In the genomic region with DNA sequence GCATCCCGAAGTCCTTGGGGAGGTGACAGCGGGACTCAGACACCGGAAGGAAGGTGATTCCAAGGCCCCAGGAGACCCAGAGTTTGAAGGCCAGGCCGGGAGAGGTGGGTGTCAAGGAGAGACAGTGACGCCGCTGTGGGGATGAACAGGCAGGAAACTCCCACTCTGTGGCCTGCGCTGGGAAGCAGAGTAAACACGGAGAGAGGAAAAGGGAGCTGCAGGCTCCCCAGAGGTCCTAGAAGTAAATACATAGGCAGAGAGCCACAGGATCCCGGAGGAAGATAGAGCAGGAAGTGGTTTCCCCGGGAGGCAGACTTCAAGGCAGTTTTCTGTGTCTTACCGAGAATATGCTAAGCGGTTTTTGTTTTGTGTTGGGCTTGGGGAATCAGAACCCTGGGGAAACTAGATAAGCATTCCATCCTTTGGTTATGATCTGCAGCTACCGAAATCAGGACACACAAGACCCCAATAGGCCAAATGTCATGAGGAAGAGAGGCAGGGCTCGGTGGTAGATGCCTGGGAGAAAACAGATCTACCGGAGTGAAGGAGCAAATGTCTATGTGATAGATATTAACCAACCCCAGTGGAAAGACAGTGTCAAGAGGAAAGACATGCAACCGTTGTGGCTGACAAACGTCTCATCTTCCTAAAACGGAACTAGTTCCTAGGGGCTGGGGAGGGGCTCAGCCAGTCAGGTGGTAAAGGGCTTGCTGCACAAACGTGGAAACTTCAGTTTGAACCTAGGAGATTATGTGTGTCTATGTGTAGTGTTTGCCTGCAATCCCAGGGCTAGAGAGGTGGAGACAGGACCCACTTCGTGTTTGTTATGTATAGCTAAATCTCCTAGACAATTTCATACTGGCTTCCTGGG, we compare ENCODE assay signal across 8 mouse cellular contexts. TPM values are rescaled to one million over a fixed set of nuclear protein-coding genes. Genes with fewer than 3 reads are reported as not detected.
A peak's percentile ranks its signal among the peaks of the same experiment; 100 is the strongest.
DNase-seq lines count a peak whose midpoint lies in the region; ATAC-seq and TF ChIP-seq lines count a peak whose summit lies in the region.

No protein-coding gene starts in this region.

- no peak for DNase-seq in CH12.LX (ENCODE audit: extremely low read depth)
- peak; percentile 47 for DNase-seq in adrenal gland, postnatal 10 days
- peak; percentile 63 for DNase-seq in heart, postnatal 0 days (ENCODE audit: low spot score)
- peak; percentile 46 for DNase-seq in limb, embryonic 10.5 days (ENCODE audit: low spot score)
- no peak for DNase-seq in T-cell, adult 2 months (ENCODE audit: low spot score)
- DNase-seq in cerebellum, adult 8-10 months: no peak

- no peaks in the 10 kb centered on the region for H3K9me3 ChIP-seq in CH12.LX (replicated peaks; ENCODE audit: low read length)
- H3K9me3 ChIP-seq in heart, postnatal 0 days (replicated peaks; ENCODE audit: control insufficient read depth, low read length): no peaks in the 10 kb centered on the region
- H3K9me3 ChIP-seq in limb, embryonic 10.5 days (replicated peaks): no peaks in the 10 kb centered on the region

- H3K36me3 ChIP-seq in CH12.LX (replicated peaks in 1 of 2; ENCODE audit: control insufficient read depth in 1 of 2, insufficient read depth in 1 of 2, low read length in 1 of 2): peaks cover 0 to 3% of the 10 kb centered on the region in 2 experiments
- no peaks in the 10 kb centered on the region for H3K36me3 ChIP-seq in heart, postnatal 0 days (replicated peaks; ENCODE audit: control insufficient read depth, insufficient read depth, low read length)
- no peaks in the 10 kb centered on the region for H3K36me3 ChIP-seq in limb, embryonic 10.5 days

- in situ Hi-C loops in CH12.LX (cut with MboI; ENCODE audit: low pct_ligation_motif_present, low pct_unique_long_range_greater_than_20kb, low sequenced_read_pairs): no loop called here

- H3K27me3 ChIP-seq in CH12.LX (replicated peaks): peaks cover 1% of the 10 kb centered on the region
- H3K27me3 ChIP-seq in heart, postnatal 0 days (ENCODE audit: control insufficient read depth, insufficient read depth, low read length): no peaks in the 10 kb centered on the region
- no peaks in the 10 kb centered on the region for H3K27me3 ChIP-seq in limb, embryonic 10.5 days (ENCODE audit: low read depth, poor library complexity, severe bottlenecking)

- WGBS in heart, postnatal 0 days: 25% methylated on average over 20 of the region's 20 CpGs
- WGBS in limb, embryonic 10.5 days: 26% methylated on average over 20 of the region's 20 CpGs

- dilution Hi-C loops in CH12.LX (cut with MboI; ENCODE audit: extremely low pct_ligation_motif_present, extremely low pct_unique_long_range_greater_than_20kb, low sequenced_read_pairs): no loop called here

- TF ChIP-seq CTCF in CH12.LX (conservative IDR thresholded peaks at IDR 0.05 in 1 of 2, IDR thresholded peaks at IDR 0.05 in 1 of 2; ENCODE audit: low read depth in 2 of 2, low read length in 2 of 2): no peak
- TF ChIP-seq CTCF in heart, postnatal 0 days (IDR thresholded peaks at IDR 0.05; ENCODE audit: low read depth): no peak

- peak overlapping the region; percentile 89 for H3K9ac ChIP-seq in CH12.LX (ENCODE audit: insufficient read depth, low read depth)
- H3K9ac ChIP-seq in heart, postnatal 0 days (replicated peaks; ENCODE audit: low read depth, low read length): no peak overlapping the region; the same call in 1 of the 2 replicates

- peak overlapping the region; percentile 65 to 79 (median 76) for H3K4me3 ChIP-seq in CH12.LX (replicated peaks in 1 of 3; ENCODE audit: low read depth in 2 of 3, low read length in 2 of 3, poor library complexity in 1 of 3)
- H3K4me3 ChIP-seq in heart, postnatal 0 days (ENCODE audit: low read depth, low read length): peak overlapping the region; percentile 20
- peak overlapping the region; percentile 44 for H3K4me3 ChIP-seq in limb, embryonic 10.5 days

- TF ChIP-seq RAD21 in CH12.LX (IDR thresholded peaks at IDR 0.05; ENCODE audit: low read depth, low read length): no peak

- TF ChIP-seq EP300 in CH12.LX (IDR thresholded peaks at IDR 0.05; ENCODE audit: low read length): peak; percentile 19; the same call in 1 of the 2 replicates
- TF ChIP-seq EP300 in heart, postnatal 0 days (IDR thresholded peaks at IDR 0.05; ENCODE audit: low read depth): peak; percentile 70; the same call in 1 of the 2 replicates

- peaks cover 0 to 15% of the 10 kb centered on the region in 2 experiments; a peak in 2 of 4 replicates for H3K4me1 ChIP-seq in CH12.LX (ENCODE audit: control insufficient read depth in 1 of 2, insufficient read depth in 2 of 2)
- H3K4me1 ChIP-seq in heart, postnatal 0 days (ENCODE audit: control insufficient read depth, insufficient read depth): 0 out of 2 replicates have a peak, but pooled peaks cover 11% of the 10 kb centered on the region
- H3K4me1 ChIP-seq in limb, embryonic 10.5 days: peaks cover 14% of the 10 kb centered on the region

- peak overlapping the region; percentile 88 for H3K4me2 ChIP-seq in CH12.LX (ENCODE audit: insufficient read depth, low read depth, poor library complexity, severe bottlenecking)
- H3K4me2 ChIP-seq in heart, postnatal 0 days (ENCODE audit: low read depth, low read length): peak overlapping the region; percentile 46

- no peak for TF ChIP-seq POLR2A in CH12.LX (IDR thresholded peaks at IDR 0.05; ENCODE audit: low read depth, low read length)

- peak; percentile 79 for ATAC-seq in heart, postnatal 0 days (ENCODE audit: insufficient read depth, low read depth)
- ATAC-seq in megakaryocyte-erythroid progenitor cell, adult 5-6 weeks (replicated peaks; ENCODE audit: low FRiP score, low TSS enrichment, poor library complexity, severe bottlenecking): peak; percentile 34; the same call in 1 of the 2 replicates
- no peak for ATAC-seq in erythroid progenitor cell, adult 5-6 weeks (replicated peaks; ENCODE audit: low FRiP score, poor library complexity, severe bottlenecking)

- no peaks in the 10 kb centered on the region for H3K79me2 ChIP-seq in CH12.LX (replicated peaks; ENCODE audit: control insufficient read depth, extremely low read depth, insufficient read depth, poor library complexity, severe bottlenecking)

- H3K27ac ChIP-seq in CH12.LX (ENCODE audit: insufficient read depth, low read depth): peak overlapping the region; percentile 43; the same call in 1 of the 2 replicates
- peak overlapping the region; percentile 82 for H3K27ac ChIP-seq in heart, postnatal 0 days (ENCODE audit: low read depth)
- peak overlapping the region; percentile 81 for H3K27ac ChIP-seq in limb, embryonic 10.5 days

RNA-seq across cellular contexts. Expression of a gene that starts 17.7 kb away (rescaled TPM):
- total RNA-seq in CH12.LX (2012; rRNA removed) (not detected in 2 replicates), CH12.LX (2014; rRNA removed) (not detected in 2 replicates)
- polyA plus RNA-seq in CH12.LX (2012; ENCODE audit: insufficient read length, low read depth): not detected in 2 replicates
- total RNA-seq in adrenal gland, postnatal 10 days (2021): 1 to 10 TPM in 1 of 2 experiments, under 1 TPM in 1; 0.57 to 1.9 TPM
- total RNA-seq in heart, postnatal 0 days (2014; rRNA removed; ENCODE audit: low replicate concordance): not detected in 2 replicates
- polyA plus RNA-seq in heart, postnatal 0 days (2015; fragmentation: Nextera tagmentation; extraction: Ambion mirVana): not detected in 2 replicates
- polyA plus RNA-seq in limb, embryonic 10.5 days (2016; fragmentation: Nextera tagmentation; extraction: Ambion mirVana): 1.2 TPM in 1 of 2 replicates, not detected in the other
- total RNA-seq in megakaryocyte-erythroid progenitor cell, adult 5-6 weeks (2014; fragmentation: Nextera tagmentation): not detected in 2 replicates
- total RNA-seq in megakaryocyte-erythroid progenitor cell, adult 5-6 weeks (2017): not detected in 2 replicates
- total RNA-seq in erythroid progenitor cell, adult 5-6 weeks (2015; ENCODE audit: low replicate concordance): not detected in 2 replicates
- not detected in 2 replicates for total RNA-seq in erythroid progenitor cell, adult 5-6 weeks (2017; ENCODE audit: low replicate concordance)

RNA-seq across cellular contexts. Expression of a gene that starts 20.2 kb away (rescaled TPM):
- total RNA-seq in CH12.LX (2012; rRNA removed) (58.4 and 66.9 TPM in 2 replicates), CH12.LX (2014; rRNA removed) (69.2 and 72.1 TPM in 2 replicates)
- polyA plus RNA-seq in CH12.LX (2012; ENCODE audit: insufficient read length, low read depth): 74.2 and 88.0 TPM in 2 replicates
- 100 to 1,000 TPM; 130 to 145 TPM for total RNA-seq in adrenal gland, postnatal 10 days (2021)
- 236 and 368 TPM in 2 replicates for total RNA-seq in heart, postnatal 0 days (2014; rRNA removed; ENCODE audit: low replicate concordance)
- 105 and 107 TPM in 2 replicates for polyA plus RNA-seq in heart, postnatal 0 days (2015; fragmentation: Nextera tagmentation; extraction: Ambion mirVana)
- 40.3 and 41.6 TPM in 2 replicates for polyA plus RNA-seq in limb, embryonic 10.5 days (2016; fragmentation: Nextera tagmentation; extraction: Ambion mirVana)
- 166 and 176 TPM in 2 replicates for total RNA-seq in megakaryocyte-erythroid progenitor cell, adult 5-6 weeks (2014; fragmentation: Nextera tagmentation)
- total RNA-seq in megakaryocyte-erythroid progenitor cell, adult 5-6 weeks (2017): 89.2 and 171 TPM in 2 replicates
- 101 and 133 TPM in 2 replicates for total RNA-seq in erythroid progenitor cell, adult 5-6 weeks (2015; ENCODE audit: low replicate concordance)
- 108 and 151 TPM in 2 replicates for total RNA-seq in erythroid progenitor cell, adult 5-6 weeks (2017; ENCODE audit: low replicate concordance)

RNA-seq across cellular contexts. Expression of a gene that starts 39.5 kb away (rescaled TPM):
- not detected in 2 replicates for total RNA-seq in CH12.LX (2012; rRNA removed)
- total RNA-seq in CH12.LX (2014; rRNA removed): not detected in 2 replicates
- polyA plus RNA-seq in CH12.LX (2012; ENCODE audit: insufficient read length, low read depth): 0.09 and 0.10 TPM in 2 replicates
- total RNA-seq in adrenal gland, postnatal 10 days (2021): under 1 TPM in 1 of 2 experiments, not detected in 1; 0.63 TPM
- 0.43 and 0.76 TPM in 2 replicates for total RNA-seq in heart, postnatal 0 days (2014; rRNA removed; ENCODE audit: low replicate concordance)
- not detected in 2 replicates for polyA plus RNA-seq in heart, postnatal 0 days (2015; fragmentation: Nextera tagmentation; extraction: Ambion mirVana)
- polyA plus RNA-seq in limb, embryonic 10.5 days (2016; fragmentation: Nextera tagmentation; extraction: Ambion mirVana): 0.59 and 0.98 TPM in 2 replicates
- total RNA-seq in megakaryocyte-erythroid progenitor cell, adult 5-6 weeks (2014; fragmentation: Nextera tagmentation): 0.98 TPM in 1 of 2 replicates, not detected in the other
- 0.15 TPM in 1 of 2 replicates, not detected in the other for total RNA-seq in megakaryocyte-erythroid progenitor cell, adult 5-6 weeks (2017)
- 1.1 TPM in 1 of 2 replicates, not detected in the other for total RNA-seq in erythroid progenitor cell, adult 5-6 weeks (2015; ENCODE audit: low replicate concordance)
- 0.23 and 0.26 TPM in 2 replicates for total RNA-seq in erythroid progenitor cell, adult 5-6 weeks (2017; ENCODE audit: low replicate concordance)

RNA-seq across cellular contexts. Expression of a gene that starts 46.5 kb away (rescaled TPM):
- total RNA-seq in CH12.LX (2012; rRNA removed): 1,180 and 1,205 TPM in 2 replicates
- total RNA-seq in CH12.LX (2014; rRNA removed): 607 and 790 TPM in 2 replicates
- 4,858 and 5,122 TPM in 2 replicates for polyA plus RNA-seq in CH12.LX (2012; ENCODE audit: insufficient read length, low read depth)
- total RNA-seq in adrenal gland, postnatal 10 days (2021): 1,000 to 10,000 TPM; 1,111 to 1,198 TPM
- 716 and 846 TPM in 2 replicates for total RNA-seq in heart, postnatal 0 days (2014; rRNA removed; ENCODE audit: low replicate concordance)
- 756 and 767 TPM in 2 replicates for polyA plus RNA-seq in heart, postnatal 0 days (2015; fragmentation: Nextera tagmentation; extraction: Ambion mirVana)
- polyA plus RNA-seq in limb, embryonic 10.5 days (2016; fragmentation: Nextera tagmentation; extraction: Ambion mirVana): 2,007 and 2,405 TPM in 2 replicates
- 1,847 and 1,911 TPM in 2 replicates for total RNA-seq in megakaryocyte-erythroid progenitor cell, adult 5-6 weeks (2014; fragmentation: Nextera tagmentation)
- 2,660 and 3,319 TPM in 2 replicates for total RNA-seq in megakaryocyte-erythroid progenitor cell, adult 5-6 weeks (2017)
- total RNA-seq in erythroid progenitor cell, adult 5-6 weeks (2015; ENCODE audit: low replicate concordance): 200 and 204 TPM in 2 replicates
- 235 and 237 TPM in 2 replicates for total RNA-seq in erythroid progenitor cell, adult 5-6 weeks (2017; ENCODE audit: low replicate concordance)

RNA-seq across cellular contexts. Expression of a gene that starts 55.9 kb away (rescaled TPM):
- total RNA-seq in CH12.LX (2012; rRNA removed) (59.5 and 73.9 TPM in 2 replicates), CH12.LX (2014; rRNA removed) (89.3 and 101 TPM in 2 replicates)
- polyA plus RNA-seq in CH12.LX (2012; ENCODE audit: insufficient read length, low read depth): 54.1 and 57.2 TPM in 2 replicates
- total RNA-seq in adrenal gland, postnatal 10 days (2021): 10 to 100 TPM; 65.9 TPM
- total RNA-seq in heart, postnatal 0 days (2014; rRNA removed; ENCODE audit: low replicate concordance): 87.8 and 137 TPM in 2 replicates
- 64.8 and 68.3 TPM in 2 replicates for polyA plus RNA-seq in heart, postnatal 0 days (2015; fragmentation: Nextera tagmentation; extraction: Ambion mirVana)
- 102 and 105 TPM in 2 replicates for polyA plus RNA-seq in limb, embryonic 10.5 days (2016; fragmentation: Nextera tagmentation; extraction: Ambion mirVana)
- 46.9 and 74.5 TPM in 2 replicates for total RNA-seq in megakaryocyte-erythroid progenitor cell, adult 5-6 weeks (2014; fragmentation: Nextera tagmentation)
- total RNA-seq in megakaryocyte-erythroid progenitor cell, adult 5-6 weeks (2017): 27.7 and 60.3 TPM in 2 replicates
- total RNA-seq in erythroid progenitor cell, adult 5-6 weeks (2015; ENCODE audit: low replicate concordance): 15.5 and 18.4 TPM in 2 replicates
- total RNA-seq in erythroid progenitor cell, adult 5-6 weeks (2017; ENCODE audit: low replicate concordance): 10.3 and 14.0 TPM in 2 replicates

Comparison
In these comparisons a context has a peak if more than half of its experiments do, and no peak if none do; other contexts are left out.
1. DNase-seq: peak in adrenal gland, postnatal 10 days (single experiment), heart, postnatal 0 days (single experiment) and limb, embryonic 10.5 days (single experiment); none in CH12.LX (single experiment), T-cell, adult 2 months (single experiment) and cerebellum, adult 8-10 months (single experiment).
2. H3K4me3 ChIP-seq: peak in every context shown above with its lines; median percentile 76 in CH12.LX; 44 in limb, embryonic 10.5 days; 20 in heart, postnatal 0 days.
3. Peak in every context shown above with its lines, with median percentiles within 50 percentile points of each other: H3K27ac ChIP-seq.